Mouse (Mus musculus): Measurements from ENCODE around the gene Vcpkmt. TPM values are rescaled to one million over a fixed set of nuclear protein-coding genes. Genes with fewer than 3 reads are reported as not detected.

Gene Vcpkmt
- polyA plus RNA-seq, 1 experiment = 3.0 TPM

GRCm38 (mm10) chr12:69537243-69537674 lies 45.6 kb downstream of the Vcpkmt start:
- TF ChIP-seq CTCF (IDR thresholded peaks at IDR 0.05; ENCODE audit: control insufficient read depth, insufficient read depth, low read length) (no peak), POLR2A (IDR thresholded peaks at IDR 0.05; ENCODE audit: borderline replicate concordance, control insufficient read depth, low read depth, low read length) (no peak)
- no peak overlapping the region for H3K4me3 ChIP-seq (replicated peaks; ENCODE audit: control insufficient read depth, low read depth, low read length)
- peaks cover 6% of the 10 kb centered on the region for H3K4me1 ChIP-seq (ENCODE audit: control insufficient read depth, insufficient read depth, low read length)
- 13% methylated on average over 10 of the region's 10 CpGs for WGBS
- H3K27ac ChIP-seq (ENCODE audit: control insufficient read depth, insufficient read depth, low read depth, low read length, poor library complexity) = peak overlapping the region; percentile 85

GRCm38 (mm10) chr12:69536616-69537242 lies 46.1 kb downstream of the Vcpkmt start:
- 73% methylated on average over 10 of the region's 10 CpGs for WGBS
- TF ChIP-seq CTCF (IDR thresholded peaks at IDR 0.05; ENCODE audit: control insufficient read depth, insufficient read depth, low read length) (no peak), POLR2A (IDR thresholded peaks at IDR 0.05; ENCODE audit: borderline replicate concordance, control insufficient read depth, low read depth, low read length) (no peak)
- peaks cover 6% of the 10 kb centered on the region for H3K4me1 ChIP-seq (ENCODE audit: control insufficient read depth, insufficient read depth, low read length)
- 0 out of 2 replicates have a peak overlapping the region, but pooled peaks have one; percentile 85 for H3K27ac ChIP-seq (ENCODE audit: control insufficient read depth, insufficient read depth, low read depth, low read length, poor library complexity)
- H3K4me3 ChIP-seq (replicated peaks; ENCODE audit: control insufficient read depth, low read depth, low read length) = no peak overlapping the region

- WGBS = 67% methylated on average over 5 of the region's 5 CpGs
- TF ChIP-seq CTCF (IDR thresholded peaks at IDR 0.05; ENCODE audit: control insufficient read depth, insufficient read depth, low read length) = no peak
- TF ChIP-seq POLR2A (IDR thresholded peaks at IDR 0.05; ENCODE audit: borderline replicate concordance, control insufficient read depth, low read depth, low read length) = no peak
- Histone ChIP-seq H3K4me3 (replicated peaks; ENCODE audit: control insufficient read depth, low read depth, low read length) (no peak overlapping the region), H3K27ac (ENCODE audit: control insufficient read depth, insufficient read depth, low read depth, low read length, poor library complexity) (no peak overlapping the region), H3K4me1 (ENCODE audit: control insufficient read depth, insufficient read depth, low read length) (peaks cover 4% of the 10 kb centered on the region; the same call in 1 of the 2 replicates)
Measured at GRCm38 (mm10) chr12:69533237-69533636, 49.6 kb downstream of the Vcpkmt start.

GRCm38 (mm10) chr12:69532530-69532929 lies 50.3 kb downstream of the Vcpkmt start:
- TF ChIP-seq CTCF (IDR thresholded peaks at IDR 0.05; ENCODE audit: control insufficient read depth, insufficient read depth, low read length) (no peak), POLR2A (IDR thresholded peaks at IDR 0.05; ENCODE audit: borderline replicate concordance, control insufficient read depth, low read depth, low read length) (no peak)
- 47% methylated on average over 3 of the region's 3 CpGs for WGBS
- H3K4me1 ChIP-seq (ENCODE audit: control insufficient read depth, insufficient read depth, low read length) = peaks cover 4% of the 10 kb centered on the region; the same call in 1 of the 2 replicates
- H3K4me3 ChIP-seq (replicated peaks; ENCODE audit: control insufficient read depth, low read depth, low read length) = no peak overlapping the region
- no peak overlapping the region for H3K27ac ChIP-seq (ENCODE audit: control insufficient read depth, insufficient read depth, low read depth, low read length, poor library complexity)

GRCm38 (mm10) chr12:69532091-69532490 lies 50.7 kb downstream of the Vcpkmt start:
- Histone ChIP-seq H3K4me3 (replicated peaks; ENCODE audit: control insufficient read depth, low read depth, low read length) (no peak overlapping the region), H3K27ac (ENCODE audit: control insufficient read depth, insufficient read depth, low read depth, low read length, poor library complexity) (no peak overlapping the region), H3K4me1 (ENCODE audit: control insufficient read depth, insufficient read depth, low read length) (peaks cover 4% of the 10 kb centered on the region; the same call in 1 of the 2 replicates)
- TF ChIP-seq POLR2A (IDR thresholded peaks at IDR 0.05; ENCODE audit: borderline replicate concordance, control insufficient read depth, low read depth, low read length) = no peak
- no peak for TF ChIP-seq CTCF (IDR thresholded peaks at IDR 0.05; ENCODE audit: control insufficient read depth, insufficient read depth, low read length)
- 88% methylated on average over 4 of the region's 4 CpGs for WGBS

- TF ChIP-seq CTCF (IDR thresholded peaks at IDR 0.05; ENCODE audit: control insufficient read depth, insufficient read depth, low read length) (no peak), POLR2A (IDR thresholded peaks at IDR 0.05; ENCODE audit: borderline replicate concordance, control insufficient read depth, low read depth, low read length) (no peak)
- Histone ChIP-seq H3K27ac (ENCODE audit: control insufficient read depth, insufficient read depth, low read depth, low read length, poor library complexity) (no peak overlapping the region), H3K4me1 (ENCODE audit: control insufficient read depth, insufficient read depth, low read length) (peaks cover 4% of the 10 kb centered on the region; the same call in 1 of the 2 replicates), H3K4me3 (replicated peaks; ENCODE audit: control insufficient read depth, low read depth, low read length) (no peak overlapping the region)
- 51% methylated on average over 13 of the region's 13 CpGs for WGBS
Measured at GRCm38 (mm10) chr12:69529694-69530403, 53.0 kb downstream of the Vcpkmt start.

GRCm38 (mm10) chr12:69528275-69529032 lies 54.4 kb downstream of the Vcpkmt start:
- Histone ChIP-seq H3K27ac (ENCODE audit: control insufficient read depth, insufficient read depth, low read depth, low read length, poor library complexity) (no peak overlapping the region), H3K4me3 (replicated peaks; ENCODE audit: control insufficient read depth, low read depth, low read length) (no peak overlapping the region), H3K4me1 (ENCODE audit: control insufficient read depth, insufficient read depth, low read length) (peaks cover 4% of the 10 kb centered on the region; the same call in 1 of the 2 replicates)
- TF ChIP-seq CTCF (IDR thresholded peaks at IDR 0.05; ENCODE audit: control insufficient read depth, insufficient read depth, low read length) (no peak), POLR2A (IDR thresholded peaks at IDR 0.05; ENCODE audit: borderline replicate concordance, control insufficient read depth, low read depth, low read length) (no peak)
- 88% methylated on average over 8 of the region's 8 CpGs for WGBS

Other genes with a start within 250 kb of the Vcpkmt start
- 28.9 and 43.5 TPM in 2 replicates for gene Nemf, start 225.9 kb downstream of the Vcpkmt start, polyA plus RNA-seq (2011; ENCODE audit: insufficient read depth, insufficient read length, low replicate concordance, missing spikeins)
- gene Arf6, start 210.9 kb downstream of the Vcpkmt start, polyA plus RNA-seq (2011; ENCODE audit: insufficient read depth, insufficient read length, low replicate concordance, missing spikeins) = 48.1 and 48.4 TPM in 2 replicates
- not detected in 2 replicates for gene Gm9887, start 210.6 kb downstream of the Vcpkmt start, polyA plus RNA-seq (2011; ENCODE audit: insufficient read depth, insufficient read length, low replicate concordance, missing spikeins)
- 10.9 and 15.5 TPM in 2 replicates for gene Sos2, start 98.8 kb upstream of the Vcpkmt start, polyA plus RNA-seq (2011; ENCODE audit: insufficient read depth, insufficient read length, low replicate concordance, missing spikeins)
- 2.2 and 6.8 TPM in 2 replicates for gene L2hgdh, start 141.8 kb upstream of the Vcpkmt start, polyA plus RNA-seq (2011; ENCODE audit: insufficient read depth, insufficient read length, low replicate concordance, missing spikeins)
- gene Atp5s, start 141.9 kb upstream of the Vcpkmt start, polyA plus RNA-seq (2011; ENCODE audit: insufficient read depth, insufficient read length, low replicate concordance, missing spikeins) = 8.4 and 11.4 TPM in 2 replicates
- 3.9 and 5.0 TPM in 2 replicates for gene Cdkl1, start 208.2 kb upstream of the Vcpkmt start, polyA plus RNA-seq (2011; ENCODE audit: insufficient read depth, insufficient read length, low replicate concordance, missing spikeins)

Measured in bone marrow, adult 2 months (tissue).